Mouse (Mus musculus) embryonic facial prominence, embryonic 13.5 days (tissue): Measurements from ENCODE around the gene Scube1. TPM values are rescaled to one million over a fixed set of nuclear protein-coding genes. Genes with fewer than 3 reads are reported as not detected.

ENCODE experiments used
- ATAC-seq: fragments of 200-750 bp; cut with Nextera tagmentation; 2 replicates; pipeline ENCODE4 v1.8.0; 2017; ENCODE audit warnings: low read depth; ENCODE audit not compliant: insufficient number of reproducible peaks, insufficient read depth, low FRiP score, low TSS enrichment
- H3K27ac ChIP-seq: fragments of 300-500 bp; sonication (generic); 2 replicates; pipeline ENCODE4 v1.5.1; 2015; ENCODE audit warnings: moderate library complexity, mild to moderate bottlenecking, inconsistent platforms
- H3K27me3 ChIP-seq: fragments of 300-500 bp; sonication (generic); 2 replicates; pipeline ENCODE4 v1.6.1; 2015; ENCODE audit warnings: mild to moderate bottlenecking, inconsistent platforms
- H3K36me3 ChIP-seq: fragments of 300-500 bp; sonication (generic); 2 replicates; pipeline ENCODE4 v1.6.1; 2015; ENCODE audit warnings: mild to moderate bottlenecking, inconsistent platforms
- H3K4me1 ChIP-seq: fragments of 300-500 bp; sonication (generic); 2 replicates; pipeline ENCODE4 v1.6.1; 2015; ENCODE audit warnings: inconsistent platforms
- H3K4me2 ChIP-seq: fragments of 300-500 bp; sonication (generic); 2 replicates; pipeline ENCODE4 v1.6.1; 2015; ENCODE audit warnings: moderate library complexity, mild to moderate bottlenecking, inconsistent platforms
- H3K4me3 ChIP-seq: fragments of 300-500 bp; sonication (generic); 2 replicates; pipeline ENCODE4 v1.5.1; 2015; ENCODE audit warnings: mild to moderate bottlenecking, inconsistent platforms
- H3K9ac ChIP-seq: fragments of 300-500 bp; sonication (generic); 2 replicates; pipeline ENCODE4 v1.6.1; 2015; ENCODE audit warnings: mild to moderate bottlenecking, inconsistent platforms
- H3K9me3 ChIP-seq: fragments of 300-500 bp; sonication (generic); 2 replicates; pipeline ENCODE4 v1.6.1; 2016; ENCODE audit warnings: inconsistent platforms
- WGBS: fragments of 180-500 bp; shearing (Covaris S2); methylation state at CpG from one replicate; pipeline ENCODE4 v1.1.7; 2015; ENCODE audit warnings: mixed read lengths; 5-methylcytosine and 5-hydroxymethylcytosine counted together
- polyA plus RNA-seq: library from polyadenylated mRNA; unstranded; fragments of >200 nt; fragmentation: Nextera tagmentation; extraction: Ambion mirVana; gene quantifications from 2 replicates; pipeline ENCODE4 v1.2.1, GENCODE M21; 2015

Gene Scube1
- polyA plus RNA-seq, 1 experiment from 2014 or later, result 24.1 TPM

GRCm38 (mm10) chr15:83593702-83594512, 130.9 kb downstream of the Scube1 start:
- WGBS, result 9% methylated on average over 19 of the region's 19 CpGs
- peak overlapping the region; percentile 87 for H3K9ac ChIP-seq
- no peaks in the 10 kb centered on the region for H3K27me3 ChIP-seq
- H3K4me2 ChIP-seq, result peak overlapping the region; percentile 87
- 0 out of 2 replicates have a peak overlapping the region, but pooled peaks have one; percentile 64 for H3K27ac ChIP-seq
- peaks cover 3% of the 10 kb centered on the region; the same call in 1 of the 2 replicates for H3K36me3 ChIP-seq
- peak overlapping the region; percentile 83 for H3K4me3 ChIP-seq
- H3K9me3 ChIP-seq, result no peaks in the 10 kb centered on the region
- H3K4me1 ChIP-seq, result peaks cover 18% of the 10 kb centered on the region
- ATAC-seq, result no peak; the same call in 1 of the 2 replicates

- H3K27me3 ChIP-seq, result no peaks in the 10 kb centered on the region
- H3K27ac ChIP-seq, result no peak overlapping the region
- peak overlapping the region; percentile 83; the same call in 1 of the 2 replicates for H3K4me3 ChIP-seq
- peak overlapping the region; percentile 87; the same call in 1 of the 2 replicates for H3K9ac ChIP-seq
- H3K36me3 ChIP-seq, result peaks cover 8% of the 10 kb centered on the region
- peak overlapping the region; percentile 87 for H3K4me2 ChIP-seq
- peaks cover 18% of the 10 kb centered on the region for H3K4me1 ChIP-seq
- ATAC-seq, result no peak
- no peaks in the 10 kb centered on the region for H3K9me3 ChIP-seq
Observed at GRCm38 (mm10) chr15:83593189-83593585, 131.6 kb downstream of the Scube1 start.

- Histone ChIP-seq H3K36me3 (peaks cover 12% of the 10 kb centered on the region), H3K27me3 (no peaks in the 10 kb centered on the region), H3K9ac (peak overlapping the region; percentile 46; the same call in 1 of the 2 replicates), H3K9me3 (no peaks in the 10 kb centered on the region), H3K27ac (no peak overlapping the region), H3K4me1 (peaks cover 18% of the 10 kb centered on the region), H3K4me2 (peak overlapping the region; percentile 87; the same call in 1 of the 2 replicates), H3K4me3 (no peak overlapping the region)
- ATAC-seq, result no peak
- whole genome bisulfite sequencing, result 74% methylated on average over 8 of the region's 8 CpGs
Observed at GRCm38 (mm10) chr15:83592260-83593188, 132.3 kb downstream of the Scube1 start.

GRCm38 (mm10) chr15:83591758-83592157, 133.1 kb downstream of the Scube1 start:
- H3K9me3 ChIP-seq, result no peaks in the 10 kb centered on the region
- H3K4me3 ChIP-seq, result no peak overlapping the region
- H3K4me1 ChIP-seq, result peaks cover 18% of the 10 kb centered on the region
- 84% methylated on average over 6 of the region's 6 CpGs for WGBS
- H3K4me2 ChIP-seq, result no peak overlapping the region
- H3K36me3 ChIP-seq, result peaks cover 19% of the 10 kb centered on the region
- no peak for ATAC-seq
- H3K27me3 ChIP-seq, result no peaks in the 10 kb centered on the region
- H3K9ac ChIP-seq, result peak overlapping the region; percentile 6; the same call in 1 of the 2 replicates
- H3K27ac ChIP-seq, result no peak overlapping the region

GRCm38 (mm10) chr15:83590841-83591240, 134.0 kb downstream of the Scube1 start:
- no peak for ATAC-seq
- no peaks in the 10 kb centered on the region for H3K27me3 ChIP-seq
- 91% methylated on average over 4 of the region's 4 CpGs for WGBS
- peaks cover 29% of the 10 kb centered on the region for H3K36me3 ChIP-seq
- H3K4me3 ChIP-seq, result no peak overlapping the region
- no peak overlapping the region for H3K9ac ChIP-seq
- H3K27ac ChIP-seq, result no peak overlapping the region
- peaks cover 18% of the 10 kb centered on the region for H3K4me1 ChIP-seq
- no peak overlapping the region for H3K4me2 ChIP-seq
- peaks cover 6% of the 10 kb centered on the region for H3K9me3 ChIP-seq

GRCm38 (mm10) chr15:83584741-83585220, 140.0 kb downstream of the Scube1 start:
- no peak overlapping the region for H3K4me3 ChIP-seq
- H3K9ac ChIP-seq, result 0 out of 2 replicates have a peak overlapping the region, but pooled peaks have one; percentile 6
- no peaks in the 10 kb centered on the region for H3K4me1 ChIP-seq
- H3K27me3 ChIP-seq, result no peaks in the 10 kb centered on the region
- H3K36me3 ChIP-seq, result peaks cover 87% of the 10 kb centered on the region
- 67% methylated on average over 6 of the region's 6 CpGs for WGBS
- no peak for ATAC-seq
- H3K4me2 ChIP-seq, result no peak overlapping the region
- peaks cover 6% of the 10 kb centered on the region for H3K9me3 ChIP-seq
- H3K27ac ChIP-seq, result no peak overlapping the region

GRCm38 (mm10) chr15:83583419-83584156, 141.2 kb downstream of the Scube1 start:
- H3K27ac ChIP-seq, result no peak overlapping the region
- no peak overlapping the region for H3K4me3 ChIP-seq
- peaks cover 94% of the 10 kb centered on the region for H3K36me3 ChIP-seq
- ATAC-seq, result no peak
- H3K4me1 ChIP-seq, result no peaks in the 10 kb centered on the region
- 71% methylated on average over 8 of the region's 8 CpGs for WGBS
- peaks cover 6% of the 10 kb centered on the region for H3K9me3 ChIP-seq
- no peak overlapping the region for H3K9ac ChIP-seq
- H3K4me2 ChIP-seq, result no peak overlapping the region
- H3K27me3 ChIP-seq, result no peaks in the 10 kb centered on the region

GRCm38 (mm10) chr15:83582931-83583330, 141.9 kb downstream of the Scube1 start:
- no peak overlapping the region for H3K27ac ChIP-seq
- WGBS, result 47% methylated on average over 4 of the region's 4 CpGs
- H3K36me3 ChIP-seq, result peaks cover 94% of the 10 kb centered on the region
- no peaks in the 10 kb centered on the region for H3K4me1 ChIP-seq
- H3K9ac ChIP-seq, result no peak overlapping the region
- no peak overlapping the region for H3K4me3 ChIP-seq
- H3K9me3 ChIP-seq, result peaks cover 6% of the 10 kb centered on the region
- no peak for ATAC-seq
- no peaks in the 10 kb centered on the region for H3K27me3 ChIP-seq
- H3K4me2 ChIP-seq, result no peak overlapping the region

- Histone ChIP-seq H3K4me1 (no peaks in the 10 kb centered on the region), H3K27ac (no peak overlapping the region), H3K9ac (no peak overlapping the region), H3K27me3 (no peaks in the 10 kb centered on the region), H3K4me3 (no peak overlapping the region), H3K9me3 (no peaks in the 10 kb centered on the region), H3K4me2 (no peak overlapping the region), H3K36me3 (peaks cover 78% of the 10 kb centered on the region)
- 91% methylated on average over 9 of the region's 9 CpGs for WGBS
- no peak for ATAC-seq
Observed at GRCm38 (mm10) chr15:83576651-83577050, 148.2 kb downstream of the Scube1 start.

GRCm38 (mm10) chr15:83575543-83575942, 149.3 kb downstream of the Scube1 start:
- no peak overlapping the region for H3K27ac ChIP-seq
- H3K36me3 ChIP-seq, result peaks cover 67% of the 10 kb centered on the region
- no peaks in the 10 kb centered on the region for H3K4me1 ChIP-seq
- H3K27me3 ChIP-seq, result no peaks in the 10 kb centered on the region
- 91% methylated on average over 8 of the region's 8 CpGs for WGBS
- no peaks in the 10 kb centered on the region for H3K9me3 ChIP-seq
- no peak for ATAC-seq
- H3K4me2 ChIP-seq, result no peak overlapping the region
- no peak overlapping the region for H3K4me3 ChIP-seq
- H3K9ac ChIP-seq, result no peak overlapping the region
